Mouse (Mus musculus) bone marrow macrophage, adult 2 months (primary cell): ENCODE data around the gene Camk1d.

Experiments
- CTCF ChIP-seq: IDR thresholded peaks from 2 replicates; pipeline ENCODE4 v1.5.1; 2012; ENCODE audit warnings: low read depth, mild to moderate bottlenecking, low read length, moderate library complexity
- POLR2A ChIP-seq: IDR thresholded peaks from 2 replicates; pipeline ENCODE4 v1.6.1; 2012; ENCODE audit warnings: mild to moderate bottlenecking, low read depth, low read length, borderline replicate concordance

DNA sequence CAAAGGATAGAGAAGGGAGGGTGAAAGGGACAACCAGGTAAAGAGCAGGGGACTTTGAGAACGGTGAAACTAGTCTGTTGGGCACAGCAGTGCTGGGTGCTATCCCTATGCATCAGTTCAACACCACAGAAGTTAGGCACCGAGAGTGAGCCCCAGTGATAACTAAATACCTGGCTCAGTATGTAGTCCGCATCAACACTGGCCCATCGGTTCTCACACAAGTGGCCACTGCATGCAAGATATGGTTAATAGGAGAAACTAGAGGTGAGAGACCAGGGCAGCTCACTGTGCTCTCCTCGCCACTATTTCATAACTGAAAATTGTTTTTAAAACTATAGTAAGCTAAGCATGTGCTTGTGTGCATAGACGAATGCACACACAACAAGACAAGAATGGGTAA, 228.5 kb downstream of the Camk1d start:
- TF ChIP-seq CTCF (no peak), POLR2A (no peak)
